Mouse (Mus musculus): Measurements from ENCODE around the gene Fcer2a. TPM values are rescaled to one million over a fixed set of nuclear protein-coding genes. Genes with fewer than 3 reads are reported as not detected.

Fcer2a gene
- 42.6 TPM for total RNA-seq (2023)

DNA sequence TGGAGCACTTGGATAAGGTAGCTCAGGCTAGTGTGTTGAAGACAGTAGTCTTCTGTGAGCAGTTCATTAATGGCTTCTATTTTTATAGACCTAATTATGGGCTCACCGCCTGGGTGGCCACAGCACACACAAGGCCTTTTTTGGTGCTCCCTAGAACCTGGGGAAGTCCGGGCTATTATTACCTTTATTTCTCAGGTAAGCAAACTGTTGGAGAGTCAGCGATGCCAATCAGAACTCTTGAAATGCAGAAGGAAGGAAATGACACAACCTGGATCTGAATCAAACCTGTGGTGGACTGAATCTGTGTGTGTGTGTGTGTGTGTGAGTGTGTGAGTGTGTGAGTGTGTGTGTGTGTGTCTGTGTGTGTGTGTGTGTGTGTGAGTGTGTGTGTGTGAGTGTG is at the start of gene Fcer2a:
Gene Fcer2a, minus strand, starts transcription at position 55 of the 400 bp plus-strand sequence.

DNA sequence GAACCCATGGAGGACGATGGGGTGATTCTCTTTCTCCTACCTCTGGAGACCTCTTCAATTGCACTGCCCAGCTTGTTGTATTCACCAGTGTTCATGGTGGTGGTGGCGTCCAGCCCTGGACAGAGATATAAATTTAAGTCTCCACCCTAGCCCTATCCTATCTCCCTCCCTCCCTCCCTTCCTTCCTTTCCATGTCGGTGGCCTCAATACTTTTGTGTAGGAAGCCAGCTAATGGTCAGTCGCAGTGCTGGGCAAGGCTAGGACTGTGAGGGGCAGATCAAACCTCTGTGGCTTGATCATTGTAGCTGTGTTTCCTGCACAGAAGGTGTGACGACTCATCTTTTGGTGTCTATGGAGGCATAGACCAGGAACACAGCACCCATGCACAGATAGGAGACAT is 26.6 kb upstream of the Fcer2a start, which contains the start of gene Clec4g:
Gene Clec4g, minus strand, starts transcription at position 101 of the 400 bp plus-strand sequence.

DNA sequence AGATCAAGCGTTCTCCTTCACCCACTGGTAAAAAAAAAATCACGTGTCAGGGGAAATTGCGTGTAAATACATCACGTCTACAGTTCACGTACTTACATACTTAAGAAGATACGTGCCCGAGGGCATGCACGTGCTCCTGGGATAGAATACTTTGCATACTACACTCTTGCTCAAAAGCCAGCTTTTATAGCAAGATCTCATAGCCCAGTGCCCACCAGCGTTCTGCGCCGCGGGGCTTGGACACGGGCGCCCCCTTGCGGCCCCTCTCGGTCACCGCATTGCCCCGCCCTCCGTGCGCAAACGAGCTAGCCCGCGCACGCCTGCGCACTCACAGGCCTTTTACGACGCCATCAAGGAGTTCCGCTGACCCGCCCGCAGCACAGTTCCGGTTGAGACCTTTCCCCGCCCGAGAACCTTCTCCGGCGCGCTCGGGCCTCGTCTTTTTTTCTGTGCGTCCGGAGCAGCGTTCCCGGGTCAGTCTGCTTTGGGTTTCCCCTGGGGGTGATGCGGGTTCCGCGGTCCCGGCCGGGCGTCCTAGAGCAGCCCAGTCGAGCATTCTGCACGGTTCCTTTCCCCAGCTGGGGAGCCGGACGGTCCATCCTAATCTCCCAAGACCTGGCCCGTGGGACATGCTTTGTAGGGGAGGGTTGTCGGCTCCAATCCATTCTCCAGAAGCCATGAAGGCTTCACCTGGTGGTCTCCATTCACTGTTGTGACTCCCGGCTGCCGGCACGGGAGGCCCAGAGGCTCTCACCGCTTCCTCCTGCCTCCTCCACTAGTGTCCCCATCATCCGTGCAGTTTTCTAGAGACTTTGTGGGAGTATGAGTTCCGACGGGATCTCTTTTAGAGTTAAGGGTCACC is 17.6 kb downstream of the Fcer2a start, which contains the start of gene Trappc5:
Gene Trappc5, plus strand, starts transcription at position 169 of the 862 bp plus-strand sequence.

DNA sequence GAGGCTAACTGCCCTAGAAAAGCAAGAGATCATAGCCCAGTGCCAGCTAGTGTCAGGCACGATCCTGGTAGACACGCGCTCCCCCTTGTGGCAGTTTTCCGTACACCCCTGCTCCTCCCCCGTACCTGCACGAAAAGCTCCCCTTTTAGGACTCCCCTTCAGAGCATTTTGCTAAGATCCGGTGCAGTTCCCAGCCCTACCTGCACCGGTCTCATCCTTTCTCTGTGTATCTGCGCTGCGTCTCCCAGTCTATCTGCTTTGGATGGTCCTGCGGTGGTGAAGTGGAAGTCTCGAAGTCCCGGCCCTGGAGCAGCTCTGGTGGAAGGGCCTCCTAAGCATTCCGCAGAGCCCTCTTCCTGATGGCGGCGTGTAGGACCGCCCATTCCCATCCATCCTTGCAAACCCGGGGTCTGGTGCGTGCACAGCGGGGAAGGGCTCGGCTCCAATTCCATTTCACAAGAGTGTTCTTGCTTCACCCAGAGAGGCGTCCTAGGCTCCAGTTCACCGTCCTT is 21.9 kb downstream of the Fcer2a start, which contains the start of gene Fcor:
Gene Fcor, minus strand, starts transcription at position 383 of the 512 bp plus-strand sequence.

DNA sequence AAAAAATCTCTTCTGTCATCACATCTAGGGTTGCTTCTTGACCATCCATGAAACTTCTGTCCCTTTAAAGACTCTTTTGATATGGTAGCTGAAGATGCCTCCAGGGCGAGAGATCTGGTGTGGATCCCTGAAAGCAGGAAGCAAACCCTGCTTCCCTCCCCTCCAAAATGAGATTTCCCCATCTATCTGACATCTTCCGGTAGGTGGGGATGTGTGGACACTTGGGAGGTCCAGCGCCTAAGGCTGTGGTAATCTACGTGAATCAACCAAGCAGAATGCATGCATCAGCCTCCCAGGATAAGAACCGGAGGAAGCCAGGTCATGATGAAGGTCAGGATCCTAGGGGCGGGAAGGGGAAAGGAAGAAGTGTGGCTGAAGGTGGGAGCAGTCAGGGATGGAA is 28.5 kb downstream of the Fcer2a start, which contains the start of gene Mcemp1:
Gene Mcemp1, plus strand, starts transcription at position 248 of the 400 bp plus-strand sequence.

DNA sequence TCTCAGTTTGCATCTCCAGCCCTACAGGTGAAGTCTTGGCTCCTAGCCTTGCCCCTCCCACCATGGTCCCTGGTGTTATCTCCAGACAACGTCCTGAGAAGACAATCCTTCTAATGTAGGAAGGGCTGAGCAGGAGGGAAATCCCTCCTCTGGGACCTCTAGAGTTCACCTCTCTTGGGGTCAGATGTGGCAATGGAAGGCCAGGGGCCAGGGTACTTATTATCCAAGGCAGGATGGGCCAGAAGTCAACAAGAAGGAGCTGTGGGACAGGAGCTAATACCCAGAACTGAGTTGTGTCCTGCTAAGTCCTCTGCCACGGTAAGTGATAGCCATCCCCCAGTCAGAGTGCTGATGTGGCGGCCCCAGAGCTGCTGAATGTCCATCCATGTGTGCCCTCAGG is 38.4 kb downstream of the Fcer2a start, which contains the start of gene Retn:
Gene Retn, plus strand, starts transcription at position 245 of the 400 bp plus-strand sequence.

Other genes starting within 250 kb of the Fcer2a start
- 0.79 TPM for gene Pex11g, start 226.5 kb downstream of the Fcer2a start, total RNA-seq (2023)
- 13.0 TPM for gene Tex45, start 223.3 kb downstream of the Fcer2a start, total RNA-seq (2023)
- gene Zfp358, start 201.0 kb downstream of the Fcer2a start, total RNA-seq (2023): 4.0 TPM
- 68.8 TPM for gene Mcoln1, start 193.7 kb downstream of the Fcer2a start, total RNA-seq (2023)
- gene Pnpla6, start 178.8 kb downstream of the Fcer2a start, total RNA-seq (2023): 46.8 TPM
- not detected for gene C330021F23Rik, start 126.2 kb downstream of the Fcer2a start, total RNA-seq (2023)
- not detected for gene Camsap3, start 106.9 kb downstream of the Fcer2a start, total RNA-seq (2023)
- 91.9 TPM for gene Xab2, start 72.9 kb downstream of the Fcer2a start, total RNA-seq (2023)
- gene Pet100, start 72.6 kb downstream of the Fcer2a start, total RNA-seq (2023): 32.2 TPM
- gene Pcp2, start 68.6 kb downstream of the Fcer2a start, total RNA-seq (2023): not detected
- 186 TPM for gene Stxbp2, start 63.2 kb downstream of the Fcer2a start, total RNA-seq (2023)
- not detected for gene Retn, start 38.4 kb downstream of the Fcer2a start, total RNA-seq (2023)
- gene Mcemp1, start 28.4 kb downstream of the Fcer2a start, total RNA-seq (2023): 0.38 TPM
- not detected for gene Fcor, start 21.8 kb downstream of the Fcer2a start, total RNA-seq (2023)
- 14.5 TPM for gene Trappc5, start 17.9 kb downstream of the Fcer2a start, total RNA-seq (2023)
- gene Clec4g, start 26.5 kb upstream of the Fcer2a start, total RNA-seq (2023): not detected
- 2.2 TPM for gene Cd209a, start 54.8 kb upstream of the Fcer2a start, total RNA-seq (2023)
- not detected for gene Cd209e, start 160.1 kb upstream of the Fcer2a start, total RNA-seq (2023)
- gene Cd209d, start 184.4 kb upstream of the Fcer2a start, total RNA-seq (2023): not detected
- gene Cd209b, start 232.7 kb upstream of the Fcer2a start, total RNA-seq (2023): not detected